Mouse (Mus musculus): ENCODE measurements around the gene Cnot4. TPM values are rescaled to one million over a fixed set of nuclear protein-coding genes. Genes with fewer than 3 reads are reported as not detected.
A peak's percentile ranks its signal among the peaks of the same experiment; 100 is the strongest.
"Not testable (repeated sequence)": the region's sequence is repeated elsewhere in the genome, so short reads cannot be mapped to it uniquely, and the experiment has no call there.

The Cnot4 gene
- polyA plus RNA-seq, 1 experiment from 2014 or later: 12.2 TPM

- not testable (repeated sequence) for ATAC-seq (ENCODE audit: low FRiP score, low TSS enrichment); DNase-seq (ENCODE audit: low spot score); H3K4me1 ChIP-seq (replicated peaks; ENCODE audit: control insufficient read depth, insufficient read depth); H3K9ac ChIP-seq (ENCODE audit: low read length); H3K27ac ChIP-seq (replicated peaks); H3K4me2 ChIP-seq (replicated peaks; ENCODE audit: low read depth); H3K4me3 ChIP-seq (ENCODE audit: low read depth, low read length); H3K9me3 ChIP-seq (ENCODE audit: control insufficient read depth, low read length); H3K36me3 ChIP-seq (ENCODE audit: control insufficient read depth, insufficient read depth, low read length); H3K27me3 ChIP-seq (ENCODE audit: control insufficient read depth, insufficient read depth, low read length)
- 75% methylated on average over 2 of the region's 3 CpGs for WGBS
- peak; percentile 42 for TF ChIP-seq CTCF (IDR thresholded peaks at IDR 0.05; ENCODE audit: low read depth)
Measured at GRCm38 (mm10) chr6:35172028-35172427, 38.5 kb upstream of the Cnot4 start.

- DNase-seq (ENCODE audit: low spot score) (peak; percentile 20), ATAC-seq (ENCODE audit: low FRiP score, low TSS enrichment) (peak; percentile 49; the same call in 1 of the 2 replicates)
- Histone ChIP-seq H3K4me2 (replicated peaks; ENCODE audit: low read depth) (no peak overlapping the region), H3K27me3 (ENCODE audit: control insufficient read depth, insufficient read depth, low read length) (no peaks in the 10 kb centered on the region), H3K36me3 (ENCODE audit: control insufficient read depth, insufficient read depth, low read length) (no peaks in the 10 kb centered on the region), H3K27ac (replicated peaks) (no peak overlapping the region), H3K4me3 (ENCODE audit: low read depth, low read length) (no peak overlapping the region), H3K4me1 (replicated peaks; ENCODE audit: control insufficient read depth, insufficient read depth) (no peaks in the 10 kb centered on the region), H3K9ac (ENCODE audit: low read length) (no peak overlapping the region), H3K9me3 (ENCODE audit: control insufficient read depth, low read length) (no peaks in the 10 kb centered on the region)
- no peak for TF ChIP-seq EP300 (optimal IDR thresholded peaks at IDR 0.05)
- TF ChIP-seq CTCF (IDR thresholded peaks at IDR 0.05; ENCODE audit: low read depth): no peak
- 54% methylated on average over 4 of the region's 4 CpGs for WGBS
Measured at GRCm38 (mm10) chr6:35169250-35169649, 35.7 kb upstream of the Cnot4 start.

- Histone ChIP-seq H3K27ac (replicated peaks) (no peak overlapping the region), H3K4me1 (replicated peaks; ENCODE audit: control insufficient read depth, insufficient read depth) (no peaks in the 10 kb centered on the region), H3K27me3 (ENCODE audit: control insufficient read depth, insufficient read depth, low read length) (no peaks in the 10 kb centered on the region), H3K4me3 (ENCODE audit: low read depth, low read length) (no peak overlapping the region), H3K4me2 (replicated peaks; ENCODE audit: low read depth) (no peak overlapping the region), H3K36me3 (ENCODE audit: control insufficient read depth, insufficient read depth, low read length) (no peaks in the 10 kb centered on the region), H3K9me3 (ENCODE audit: control insufficient read depth, low read length) (no peaks in the 10 kb centered on the region), H3K9ac (ENCODE audit: low read length) (no peak overlapping the region)
- TF ChIP-seq EP300 (optimal IDR thresholded peaks at IDR 0.05) (no peak), CTCF (IDR thresholded peaks at IDR 0.05; ENCODE audit: low read depth) (no peak)
- DNase-seq (ENCODE audit: low spot score): no peak
- ATAC-seq (ENCODE audit: low FRiP score, low TSS enrichment): no peak
Measured at GRCm38 (mm10) chr6:35154540-35154939, 21.0 kb upstream of the Cnot4 start.

GRCm38 (mm10) chr6:35147726-35148422 is 14.3 kb upstream of the Cnot4 start:
- Histone ChIP-seq H3K4me3 (ENCODE audit: low read depth, low read length) (no peak overlapping the region), H3K36me3 (ENCODE audit: control insufficient read depth, insufficient read depth, low read length) (no peaks in the 10 kb centered on the region), H3K9ac (ENCODE audit: low read length) (no peak overlapping the region), H3K27me3 (ENCODE audit: control insufficient read depth, insufficient read depth, low read length) (no peaks in the 10 kb centered on the region), H3K4me1 (replicated peaks; ENCODE audit: control insufficient read depth, insufficient read depth) (no peaks in the 10 kb centered on the region), H3K9me3 (ENCODE audit: control insufficient read depth, low read length) (no peaks in the 10 kb centered on the region), H3K27ac (replicated peaks) (no peak overlapping the region), H3K4me2 (replicated peaks; ENCODE audit: low read depth) (no peak overlapping the region)
- TF ChIP-seq CTCF (IDR thresholded peaks at IDR 0.05; ENCODE audit: low read depth) (no peak), EP300 (optimal IDR thresholded peaks at IDR 0.05) (no peak)
- DNase-seq (ENCODE audit: low spot score) (no peak), ATAC-seq (ENCODE audit: low FRiP score, low TSS enrichment) (no peak)
- WGBS: 86% methylated on average over 3 of the region's 3 CpGs

GRCm38 (mm10) chr6:35145569-35145968 is 12.0 kb upstream of the Cnot4 start:
- TF ChIP-seq EP300 (optimal IDR thresholded peaks at IDR 0.05) (no peak), CTCF (IDR thresholded peaks at IDR 0.05; ENCODE audit: low read depth) (peak; percentile 20; the same call in 1 of the 2 replicates)
- no peak overlapping the region for H3K4me3 ChIP-seq (ENCODE audit: low read depth, low read length)
- DNase-seq (ENCODE audit: low spot score) (no peak), ATAC-seq (ENCODE audit: low FRiP score, low TSS enrichment) (no peak)
- H3K36me3 ChIP-seq (ENCODE audit: control insufficient read depth, insufficient read depth, low read length): no peaks in the 10 kb centered on the region
- no peak overlapping the region for H3K27ac ChIP-seq (replicated peaks)
- H3K27me3 ChIP-seq (ENCODE audit: control insufficient read depth, insufficient read depth, low read length): no peaks in the 10 kb centered on the region
- 74% methylated on average over 2 of the region's 2 CpGs for WGBS
- no peak overlapping the region for H3K4me2 ChIP-seq (replicated peaks; ENCODE audit: low read depth)
- H3K9ac ChIP-seq (ENCODE audit: low read length): no peak overlapping the region
- H3K4me1 ChIP-seq (replicated peaks; ENCODE audit: control insufficient read depth, insufficient read depth): no peaks in the 10 kb centered on the region
- H3K9me3 ChIP-seq (ENCODE audit: control insufficient read depth, low read length): no peaks in the 10 kb centered on the region

GRCm38 (mm10) chr6:35140351-35140750 is 6.8 kb upstream of the Cnot4 start:
- H3K9ac ChIP-seq (ENCODE audit: low read length): no peak overlapping the region
- DNase-seq (ENCODE audit: low spot score) (no peak), ATAC-seq (ENCODE audit: low FRiP score, low TSS enrichment) (no peak)
- H3K4me1 ChIP-seq (replicated peaks; ENCODE audit: control insufficient read depth, insufficient read depth): no peaks in the 10 kb centered on the region
- H3K27ac ChIP-seq (replicated peaks): no peak overlapping the region
- H3K36me3 ChIP-seq (ENCODE audit: control insufficient read depth, insufficient read depth, low read length): no peaks in the 10 kb centered on the region
- 100% methylated on average over 1 of the region's 1 CpGs for WGBS
- no peak overlapping the region for H3K4me2 ChIP-seq (replicated peaks; ENCODE audit: low read depth)
- no peak for TF ChIP-seq EP300 (optimal IDR thresholded peaks at IDR 0.05)
- TF ChIP-seq CTCF (IDR thresholded peaks at IDR 0.05; ENCODE audit: low read depth): no peak
- no peaks in the 10 kb centered on the region for H3K27me3 ChIP-seq (ENCODE audit: control insufficient read depth, insufficient read depth, low read length)
- no peaks in the 10 kb centered on the region for H3K9me3 ChIP-seq (ENCODE audit: control insufficient read depth, low read length)
- H3K4me3 ChIP-seq (ENCODE audit: low read depth, low read length): no peak overlapping the region

All from stomach, postnatal 0 days (tissue).